Mouse (Mus musculus) thymus, adult 2 months (tissue): Measurements from ENCODE around the gene Zfp58. TPM values are rescaled to one million over a fixed set of nuclear protein-coding genes. Genes with fewer than 3 reads are reported as not detected.

Experiments used
- DNase-seq: peaks from one replicate; pipeline ENCODE4 v3.0.0; 2021
- H3K27ac ChIP-seq: fragments of 200-500 bp; 2 replicates; pipeline ENCODE4 v1.5.1; 2012; ENCODE audit warnings: low read length, control low read depth; ENCODE audit not compliant: control insufficient read depth, insufficient read depth
- H3K27me3 ChIP-seq: fragments of 200-500 bp; 2 replicates; pipeline ENCODE4 v1.6.1; 2012; ENCODE audit warnings: mild to moderate bottlenecking, low read length, moderate library complexity, mixed read lengths; ENCODE audit not compliant: control insufficient read depth, insufficient read depth
- H3K36me3 ChIP-seq: fragments of 200-500 bp; 2 replicates; pipeline ENCODE4 v1.6.1; 2012; ENCODE audit warnings: mild to moderate bottlenecking, low read length, moderate library complexity; ENCODE audit not compliant: control insufficient read depth, insufficient read depth
- H3K4me1 ChIP-seq: fragments of 200-500 bp; replicated peaks from 2 replicates; pipeline ENCODE4 v1.6.1; 2012; ENCODE audit warnings: low read length; ENCODE audit not compliant: control insufficient read depth, insufficient read depth
- H3K4me3 ChIP-seq: fragments of 200-500 bp; 2 replicates; pipeline ENCODE4 v1.5.1; 2012; ENCODE audit warnings: mild to moderate bottlenecking, low read length, control low read depth, moderate library complexity; ENCODE audit not compliant: control insufficient read depth, insufficient read depth
- CTCF ChIP-seq: fragments of 200-500 bp; IDR thresholded peaks from 2 replicates; pipeline ENCODE4 v1.5.1; 2012; ENCODE audit warnings: mild to moderate bottlenecking, control low read depth, low read length, moderate library complexity, borderline replicate concordance; ENCODE audit not compliant: control insufficient read depth, poor library complexity, insufficient read depth; ENCODE audit errors: extremely low read depth
- POLR2A ChIP-seq: fragments of 200-500 bp; IDR thresholded peaks from 2 replicates; pipeline ENCODE4 v1.6.1; 2012; ENCODE audit warnings: mild to moderate bottlenecking, low read length, control low read depth, moderate library complexity; ENCODE audit not compliant: control insufficient read depth, poor library complexity, insufficient read depth; ENCODE audit errors: extremely low read depth
- WGBS: fragments of 180-500 bp; shearing (Covaris S2); methylation state at CpG from one replicate; pipeline ENCODE4 v1.1.7; 2018; 5-methylcytosine and 5-hydroxymethylcytosine counted together
- polyA plus RNA-seq: library from polyadenylated mRNA; depleted of rRNA; stranded (reverse); fragments of >200 nt; gene quantifications from 2 replicates; pipeline ENCODE4 v1.2.3, GENCODE M21; 2012; rRNA removed

Gene Zfp58
- polyA plus RNA-seq, 1 experiment = 1.7 TPM

GRCm38 (mm10) chr13:67451172-67452020 is 49.0 kb downstream of the Zfp58 start, which contains the start of gene Zfp874a:
TSS of gene Zfp874a (minus strand) at chr13:67451624.
- Histone ChIP-seq H3K27ac (no peak within 1 kb of the TSS), H3K27me3 (no peaks in the 10 kb centered on the region), H3K36me3 (peaks cover 16% of the 10 kb centered on the region), H3K4me3 (peak within 1 kb of the TSS; percentile 77), H3K4me1 (peaks cover 8% of the 10 kb centered on the region)
- TF ChIP-seq CTCF = no peak
- TF ChIP-seq POLR2A = no peak
- DNase-seq = peak; percentile 90
- 1% methylated on average over 20 of the region's 20 CpGs for WGBS

Other genes starting within 250 kb of the Zfp58 start
- gene Zfp458, start 222.1 kb downstream of the Zfp58 start, polyA plus RNA-seq = 0.97 and 1.1 TPM in 2 replicates
- gene Zfp457, start 194.1 kb downstream of the Zfp58 start, polyA plus RNA-seq = 1.4 and 2.4 TPM in 2 replicates
- 1.5 and 2.0 TPM in 2 replicates for gene Zfp595, start 168.0 kb downstream of the Zfp58 start, polyA plus RNA-seq
- not detected in 2 replicates for gene Gm28044, start 140.0 kb downstream of the Zfp58 start, polyA plus RNA-seq
- gene Zfp953, start 139.9 kb downstream of the Zfp58 start, polyA plus RNA-seq = 0.82 TPM in 2 replicates
- 0.23 TPM in 1 of 2 replicates, not detected in the other for gene Gm28041, start 124.8 kb downstream of the Zfp58 start, polyA plus RNA-seq
- gene Zfp456, start 124.7 kb downstream of the Zfp58 start, polyA plus RNA-seq = 0.37 and 0.65 TPM in 2 replicates
- 1.6 and 5.0 TPM in 2 replicates for gene Zfp429, start 100.7 kb downstream of the Zfp58 start, polyA plus RNA-seq
- gene Zfp459, start 79.1 kb downstream of the Zfp58 start, polyA plus RNA-seq = 0.41 and 0.61 TPM in 2 replicates
- gene Zfp874a, start 48.9 kb downstream of the Zfp58 start, polyA plus RNA-seq = 2.4 and 3.6 TPM in 2 replicates
- gene Zfp874b, start 16.3 kb downstream of the Zfp58 start, polyA plus RNA-seq = 5.9 and 6.3 TPM in 2 replicates
- not detected in 2 replicates for gene Gm26965, start 25.6 kb upstream of the Zfp58 start, polyA plus RNA-seq
- gene Zfp87, start 25.6 kb upstream of the Zfp58 start, polyA plus RNA-seq = 31.2 and 43.7 TPM in 2 replicates
- 7.0 and 8.6 TPM in 2 replicates for gene Zfp748, start 53.3 kb upstream of the Zfp58 start, polyA plus RNA-seq
- gene Zfp729b, start 109.2 kb upstream of the Zfp58 start, polyA plus RNA-seq = 1.1 and 1.2 TPM in 2 replicates
- 1.0 TPM in 1 of 2 replicates, not detected in the other for gene Gm49345, start 137.2 kb upstream of the Zfp58 start, polyA plus RNA-seq
- 1.8 and 2.0 TPM in 2 replicates for gene Zfp729a, start 137.2 kb upstream of the Zfp58 start, polyA plus RNA-seq
- gene Zfp738, start 186.5 kb upstream of the Zfp58 start, polyA plus RNA-seq = 9.9 and 10.4 TPM in 2 replicates
- 1.4 TPM in 2 replicates for gene Zfp65, start 228.6 kb upstream of the Zfp58 start, polyA plus RNA-seq